Mouse (Mus musculus): ENCODE data around the gene Rpl32. TPM values are rescaled to one million over a fixed set of nuclear protein-coding genes. Genes with fewer than 3 reads are reported as not detected.
A peak's percentile ranks its signal among the peaks of the same experiment; 100 is the strongest.

Gene Rpl32
- polyA plus RNA-seq, 1 experiment from 2014 or later = 1,978 TPM

DNA sequence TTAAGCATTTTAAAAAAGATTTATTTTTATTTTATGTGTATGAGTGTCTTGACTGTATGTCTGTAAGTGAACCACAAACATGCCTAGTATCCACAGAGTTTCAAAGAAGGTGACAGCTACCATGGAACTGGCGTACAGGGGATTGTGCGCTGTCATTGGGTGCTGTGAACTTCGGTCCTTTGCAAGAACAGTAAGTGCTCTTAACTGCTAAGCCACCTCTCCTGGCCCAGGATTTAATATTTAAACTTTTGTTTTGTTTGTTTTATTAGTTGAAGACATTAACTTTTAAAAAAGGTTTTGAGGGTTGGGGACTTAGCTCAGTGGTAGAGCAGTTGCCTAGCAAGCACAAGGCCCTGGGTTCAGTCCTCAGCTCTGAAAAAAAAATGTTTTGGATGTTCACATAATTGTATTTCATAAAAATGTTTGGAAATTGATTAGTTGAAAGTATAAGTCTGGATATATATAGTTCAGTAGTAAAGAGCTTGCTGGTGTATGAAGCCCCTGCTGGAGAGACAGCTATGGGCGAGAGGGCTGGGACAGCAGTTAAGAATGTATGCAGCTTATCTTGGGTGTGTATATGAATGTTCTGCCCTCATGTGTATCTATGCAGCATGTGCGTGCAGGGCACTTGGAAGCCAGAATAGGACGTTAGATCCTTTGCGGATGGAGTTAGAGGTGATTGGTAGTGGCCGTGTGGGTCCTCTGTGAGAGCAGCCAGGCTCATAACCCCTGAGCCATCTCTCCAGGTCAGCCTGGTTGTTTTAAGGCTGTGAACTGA is 12.9 kb upstream of the Rpl32 start:
- no peak overlapping the region for H3K9ac ChIP-seq (ENCODE audit: low read depth, low read length)
- whole genome bisulfite sequencing = 80% methylated on average over 8 of the region's 8 CpGs
- no peaks in the 10 kb centered on the region for H3K27me3 ChIP-seq (replicated peaks; ENCODE audit: control insufficient read depth, insufficient read depth, low read length)

GRCm38 (mm10) chr6:115818129-115818528 is 9.6 kb upstream of the Rpl32 start:
- Histone ChIP-seq H3K27me3 (replicated peaks; ENCODE audit: control insufficient read depth, insufficient read depth, low read length) (no peaks in the 10 kb centered on the region), H3K4me1 (ENCODE audit: control insufficient read depth, insufficient read depth, low read length) (no peaks in the 10 kb centered on the region), H3K4me2 (ENCODE audit: low read depth, low read length) (no peak overlapping the region), H3K27ac (ENCODE audit: low read length) (no peak overlapping the region), H3K4me3 (ENCODE audit: low read length) (no peak overlapping the region), H3K36me3 (ENCODE audit: control insufficient read depth, insufficient read depth, low read length) (no peaks in the 10 kb centered on the region), H3K9me3 (ENCODE audit: control insufficient read depth, low read length) (no peaks in the 10 kb centered on the region), H3K9ac (ENCODE audit: low read depth, low read length) (no peak overlapping the region)
- ATAC-seq = no peak
- WGBS = 77% methylated on average over 2 of the region's 2 CpGs

More for the DNA sequence above, 12.9 kb upstream of the Rpl32 start:
- H3K36me3 ChIP-seq (ENCODE audit: control insufficient read depth, insufficient read depth, low read length) = no peaks in the 10 kb centered on the region
- H3K9me3 ChIP-seq (ENCODE audit: control insufficient read depth, low read length) = no peaks in the 10 kb centered on the region
- no peaks in the 10 kb centered on the region for H3K4me1 ChIP-seq (ENCODE audit: control insufficient read depth, insufficient read depth, low read length)
- no peak for ATAC-seq
- no peak overlapping the region for H3K27ac ChIP-seq (ENCODE audit: low read length)
- no peak overlapping the region for H3K4me2 ChIP-seq (ENCODE audit: low read depth, low read length)
- no peak overlapping the region for H3K4me3 ChIP-seq (ENCODE audit: low read length)

- Histone ChIP-seq H3K27ac (ENCODE audit: low read length) (no peak overlapping the region), H3K4me2 (ENCODE audit: low read depth, low read length) (no peak overlapping the region), H3K4me3 (ENCODE audit: low read length) (no peak overlapping the region), H3K27me3 (replicated peaks; ENCODE audit: control insufficient read depth, insufficient read depth, low read length) (no peaks in the 10 kb centered on the region), H3K36me3 (ENCODE audit: control insufficient read depth, insufficient read depth, low read length) (no peaks in the 10 kb centered on the region), H3K4me1 (ENCODE audit: control insufficient read depth, insufficient read depth, low read length) (no peaks in the 10 kb centered on the region), H3K9me3 (ENCODE audit: control insufficient read depth, low read length) (no peaks in the 10 kb centered on the region), H3K9ac (ENCODE audit: low read depth, low read length) (no peak overlapping the region)
- no peak for ATAC-seq
- 74% methylated on average over 4 of the region's 4 CpGs for WGBS
Observed at GRCm38 (mm10) chr6:115815041-115815440, 6.5 kb upstream of the Rpl32 start.

- 39% methylated on average over 4 of the region's 4 CpGs for WGBS
- H3K9ac ChIP-seq (ENCODE audit: low read depth, low read length) = peak overlapping the region; percentile 7; the same call in 1 of the 2 replicates
Observed at GRCm38 (mm10) chr6:115814104-115814503, 5.6 kb upstream of the Rpl32 start.

DNA sequence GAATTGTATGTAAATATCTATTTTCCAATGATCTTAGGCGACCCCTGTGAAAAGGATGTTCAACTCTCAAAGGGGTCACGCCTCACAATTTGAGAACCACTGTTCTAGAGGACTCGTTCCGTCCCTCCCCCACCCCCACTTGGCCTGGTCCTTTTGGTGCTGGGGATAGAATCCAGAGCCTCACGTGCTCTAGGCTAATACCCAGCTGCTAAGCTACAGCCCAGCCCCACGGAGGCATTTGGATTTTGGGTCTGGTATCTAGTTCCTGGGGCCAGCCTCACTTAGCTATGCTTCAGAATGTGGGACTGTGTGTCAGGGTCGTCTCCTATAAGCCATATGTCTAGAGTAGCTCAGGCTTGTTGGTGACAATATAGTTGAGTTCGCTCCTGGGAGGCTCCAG is 3.1 kb upstream of the Rpl32 start:
- H3K4me1 ChIP-seq (ENCODE audit: control insufficient read depth, insufficient read depth, low read length) = peaks cover 7% of the 10 kb centered on the region
- H3K36me3 ChIP-seq (ENCODE audit: control insufficient read depth, insufficient read depth, low read length) = no peaks in the 10 kb centered on the region
- H3K27me3 ChIP-seq (replicated peaks; ENCODE audit: control insufficient read depth, insufficient read depth, low read length) = no peaks in the 10 kb centered on the region
- no peak for ATAC-seq
- H3K27ac ChIP-seq (ENCODE audit: low read length) = no peak overlapping the region
- H3K9ac ChIP-seq (ENCODE audit: low read depth, low read length) = no peak overlapping the region
- H3K4me2 ChIP-seq (ENCODE audit: low read depth, low read length) = no peak overlapping the region
- H3K4me3 ChIP-seq (ENCODE audit: low read length) = no peak overlapping the region
- WGBS = 62% methylated on average over 8 of the region's 8 CpGs
- H3K9me3 ChIP-seq (ENCODE audit: control insufficient read depth, low read length) = no peaks in the 10 kb centered on the region

More at GRCm38 (mm10) chr6:115814104-115814503, 5.6 kb upstream of the Rpl32 start:
- ATAC-seq = peak; percentile 45; the same call in 1 of the 2 replicates
- H3K36me3 ChIP-seq (ENCODE audit: control insufficient read depth, insufficient read depth, low read length) = no peaks in the 10 kb centered on the region
- H3K4me3 ChIP-seq (ENCODE audit: low read length) = no peak overlapping the region
- no peaks in the 10 kb centered on the region for H3K9me3 ChIP-seq (ENCODE audit: control insufficient read depth, low read length)
- no peaks in the 10 kb centered on the region for H3K27me3 ChIP-seq (replicated peaks; ENCODE audit: control insufficient read depth, insufficient read depth, low read length)
- H3K4me2 ChIP-seq (ENCODE audit: low read depth, low read length) = no peak overlapping the region
- no peaks in the 10 kb centered on the region for H3K4me1 ChIP-seq (ENCODE audit: control insufficient read depth, insufficient read depth, low read length)
- H3K27ac ChIP-seq (ENCODE audit: low read length) = no peak overlapping the region

- Histone ChIP-seq H3K4me3 (ENCODE audit: low read length) (peak overlapping the region; percentile 77), H3K36me3 (ENCODE audit: control insufficient read depth, insufficient read depth, low read length) (peaks cover 3% of the 10 kb centered on the region; the same call in 1 of the 2 replicates), H3K4me1 (ENCODE audit: control insufficient read depth, insufficient read depth, low read length) (peaks cover 17% of the 10 kb centered on the region), H3K9ac (ENCODE audit: low read depth, low read length) (peak overlapping the region; percentile 98), H3K9me3 (ENCODE audit: control insufficient read depth, low read length) (no peaks in the 10 kb centered on the region), H3K4me2 (ENCODE audit: low read depth, low read length) (peak overlapping the region; percentile 57), H3K27ac (ENCODE audit: low read length) (peak overlapping the region; percentile 92), H3K27me3 (replicated peaks; ENCODE audit: control insufficient read depth, insufficient read depth, low read length) (no peaks in the 10 kb centered on the region)
- ATAC-seq = no peak
- 0% methylated on average over 22 of the region's 22 CpGs for WGBS
Observed at GRCm38 (mm10) chr6:115808196-115808487, 405 bp downstream of the Rpl32 start.

DNA sequence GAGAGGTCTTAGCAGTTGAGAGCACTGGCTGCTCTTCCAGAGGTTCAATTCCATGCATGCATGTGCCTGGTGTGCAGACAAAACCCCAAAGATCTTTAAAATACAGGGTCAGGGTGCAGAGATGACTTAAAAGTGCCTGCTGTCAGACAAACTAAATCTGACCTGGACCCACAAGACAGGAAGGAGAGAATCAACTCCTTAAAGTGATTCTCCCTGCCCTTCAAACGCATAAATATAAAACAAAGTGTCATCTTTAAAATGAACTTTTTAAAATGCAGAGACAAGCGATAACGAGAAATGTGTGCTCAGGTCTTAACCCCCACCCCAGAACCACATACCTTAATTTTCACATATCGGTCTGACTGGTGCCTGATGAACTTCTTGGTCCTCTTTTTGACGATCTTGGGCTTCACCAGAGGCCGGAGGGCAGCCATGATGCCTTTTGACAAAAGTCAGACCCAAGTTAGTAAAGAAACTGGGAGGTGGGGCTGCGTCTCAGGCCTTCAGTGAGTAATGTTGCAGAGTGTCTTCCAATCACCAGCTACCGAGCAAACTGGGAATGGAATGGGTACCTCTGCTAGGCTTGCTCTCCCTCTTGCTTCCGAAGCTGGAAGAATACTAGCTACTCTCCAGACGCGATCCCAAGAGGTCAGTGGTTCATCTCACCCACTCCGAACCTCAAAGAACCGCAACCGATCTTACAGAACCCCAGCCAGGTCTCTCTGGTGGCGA is 917 bp downstream of the Rpl32 start:
- WGBS = 1% methylated on average over 15 of the region's 15 CpGs
- Histone ChIP-seq H3K27ac (ENCODE audit: low read length) (peak overlapping the region; percentile 92), H3K4me2 (ENCODE audit: low read depth, low read length) (peak overlapping the region; percentile 57), H3K9ac (ENCODE audit: low read depth, low read length) (peak overlapping the region; percentile 98), H3K27me3 (replicated peaks; ENCODE audit: control insufficient read depth, insufficient read depth, low read length) (no peaks in the 10 kb centered on the region), H3K9me3 (ENCODE audit: control insufficient read depth, low read length) (no peaks in the 10 kb centered on the region), H3K4me3 (ENCODE audit: low read length) (peak overlapping the region; percentile 77), H3K4me1 (ENCODE audit: control insufficient read depth, insufficient read depth, low read length) (peaks cover 17% of the 10 kb centered on the region), H3K36me3 (ENCODE audit: control insufficient read depth, insufficient read depth, low read length) (peaks cover 3% of the 10 kb centered on the region; the same call in 1 of the 2 replicates)
- no peak for ATAC-seq

DNA sequence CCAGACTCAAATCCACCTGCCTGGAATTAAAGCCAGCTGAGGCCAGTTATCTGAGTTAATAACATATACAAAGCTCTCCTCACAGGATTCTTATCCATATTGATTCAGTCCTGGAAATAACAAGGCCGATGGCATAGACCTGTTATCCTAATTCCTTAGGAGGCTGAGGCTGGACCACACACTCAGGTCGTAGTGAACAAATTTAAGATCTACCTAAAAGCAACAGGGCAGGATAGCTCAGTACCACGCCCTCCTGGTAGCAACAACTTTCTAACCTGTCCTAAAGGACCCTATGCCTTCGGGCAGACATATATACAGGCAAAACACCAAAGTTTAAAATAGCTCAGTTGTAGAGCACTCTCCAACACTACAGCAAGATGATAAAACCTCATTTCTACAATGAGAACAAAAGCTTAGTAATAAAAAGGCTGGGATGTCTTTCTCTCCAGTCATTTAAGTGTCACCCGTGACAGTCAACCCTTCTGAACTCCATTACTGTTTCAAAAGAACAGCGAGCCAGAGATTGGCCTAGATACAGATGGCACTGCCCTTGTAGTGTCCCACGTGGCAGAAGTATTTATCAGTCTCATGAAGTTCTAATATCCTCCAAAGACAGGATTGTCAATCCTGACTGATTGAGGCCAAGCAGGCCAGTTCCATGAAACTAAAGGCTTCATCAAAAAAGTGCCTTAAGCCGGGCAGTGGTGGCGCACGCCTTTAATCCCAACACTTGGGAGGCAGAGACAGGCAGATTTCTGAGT is 3.9 kb downstream of the Rpl32 start:
- H3K36me3 ChIP-seq (ENCODE audit: control insufficient read depth, insufficient read depth, low read length) = peaks cover 3% of the 10 kb centered on the region; the same call in 1 of the 2 replicates
- H3K4me1 ChIP-seq (ENCODE audit: control insufficient read depth, insufficient read depth, low read length) = peaks cover 17% of the 10 kb centered on the region
- no peak for ATAC-seq
- WGBS = 67% methylated on average over 10 of the region's 10 CpGs
- H3K4me2 ChIP-seq (ENCODE audit: low read depth, low read length) = no peak overlapping the region
- no peaks in the 10 kb centered on the region for H3K9me3 ChIP-seq (ENCODE audit: control insufficient read depth, low read length)
- H3K9ac ChIP-seq (ENCODE audit: low read depth, low read length) = no peak overlapping the region
- H3K4me3 ChIP-seq (ENCODE audit: low read length) = no peak overlapping the region
- no peak overlapping the region for H3K27ac ChIP-seq (ENCODE audit: low read length)
- no peaks in the 10 kb centered on the region for H3K27me3 ChIP-seq (replicated peaks; ENCODE audit: control insufficient read depth, insufficient read depth, low read length)
